In genomic region chrX:164200547-164200946, GRCm38 (mm10) we compare ENCODE assay signal across 22 mouse cellular contexts. TPM values are rescaled to one million over a fixed set of nuclear protein-coding genes. Genes with fewer than 3 reads are reported as not detected.
DNase-seq lines count a peak whose midpoint lies in the region; ATAC-seq and TF ChIP-seq lines count a peak whose summit lies in the region.
"Had no signal": no experiment of that assay in that cellular context is flagged by ENCODE, and none has a peak within 500 bp of the region (broad histone marks: within the 10 kb centered on the region; RNA-seq: fewer than 3 reads in every experiment).

No protein-coding gene starts in this region.

- 52% methylated on average over 5 of the region's 5 CpGs for whole genome bisulfite sequencing in lung, adult 2 months
- 48% methylated on average over 5 of the region's 5 CpGs for WGBS in heart, adult 2 months
- WGBS in forebrain, postnatal 0 days, result 84% methylated on average over 5 of the region's 5 CpGs

- H3K4me1 ChIP-seq in lung, adult 2 months (ENCODE audit: control insufficient read depth, insufficient read depth, low read length), result no peaks in the 10 kb centered on the region
- H3K4me1 ChIP-seq in heart, adult 2 months (ENCODE audit: control insufficient read depth, insufficient read depth, low read length), result no peaks in the 10 kb centered on the region
- no peaks in the 10 kb centered on the region for H3K4me1 ChIP-seq in forebrain, postnatal 0 days (ENCODE audit: insufficient read depth)
- H3K4me1 ChIP-seq: embryonic facial prominence, embryonic 12.5 days; embryonic facial prominence, embryonic 15.5 days had no signal

- no peak for TF ChIP-seq CTCF in lung, adult 2 months (IDR thresholded peaks at IDR 0.05; ENCODE audit: insufficient read depth, low read length)
- no peak for TF ChIP-seq CTCF in heart, adult 2 months (IDR thresholded peaks at IDR 0.05)
- TF ChIP-seq CTCF in forebrain, postnatal 0 days (IDR thresholded peaks at IDR 0.05; ENCODE audit: low read depth), result no peak

- no peak overlapping the region for H3K4me2 ChIP-seq in forebrain, postnatal 0 days (ENCODE audit: low read depth)
- H3K4me2 ChIP-seq: embryonic facial prominence, embryonic 12.5 days; embryonic facial prominence, embryonic 15.5 days; heart, embryonic 11.5 days; hindbrain, embryonic 14.5 days had no signal

- no peaks in the 10 kb centered on the region for H3K27me3 ChIP-seq in heart, adult 2 months (ENCODE audit: control insufficient read depth, insufficient read depth, low read length)
- no peaks in the 10 kb centered on the region for H3K27me3 ChIP-seq in forebrain, postnatal 0 days (ENCODE audit: insufficient read depth, low read length)
- H3K27me3 ChIP-seq: embryonic facial prominence, embryonic 12.5 days; embryonic facial prominence, embryonic 15.5 days had no signal

- peak; percentile 56 for ATAC-seq in common myeloid progenitor, adult 5-6 weeks (replicated peaks; ENCODE audit: low read depth, poor library complexity, severe bottlenecking)
- ATAC-seq in hematopoietic stem cell, adult 5-6 weeks (replicated peaks in 1 of 2; ENCODE audit: insufficient read depth in 1 of 2, low FRiP score in 2 of 2, low TSS enrichment in 1 of 2, low read depth in 1 of 2, poor library complexity in 2 of 2, severe bottlenecking in 2 of 2), result peak; percentile 53 to 87; a peak in 2 of 4 replicates
- ATAC-seq in forebrain, postnatal 0 days, result no peak
- ATAC-seq: activated CD4-positive, CD25-positive, alpha-beta regulatory T cell, adult 4 months; forebrain, embryonic 14.5 days; hindbrain, postnatal 0 days; inflammation-experienced regulatory T-cells, adult 6 months had no signal

- H3K4me3 ChIP-seq in lung, adult 2 months (replicated peaks; ENCODE audit: extremely low read depth, low read depth, low read length), result no peak overlapping the region
- H3K4me3 ChIP-seq in heart, adult 2 months, result no peak overlapping the region
- H3K4me3 ChIP-seq in forebrain, postnatal 0 days (ENCODE audit: low read depth, low read length), result no peak overlapping the region
- H3K4me3 ChIP-seq: embryonic facial prominence, embryonic 12.5 days; embryonic facial prominence, embryonic 15.5 days had no signal

- H3K9me3 ChIP-seq in forebrain, postnatal 0 days (ENCODE audit: low read length), result no peaks in the 10 kb centered on the region
- H3K9me3 ChIP-seq: embryonic facial prominence, embryonic 12.5 days; embryonic facial prominence, embryonic 15.5 days had no signal

- no peak for TF ChIP-seq EP300 in heart, adult 2 months (IDR thresholded peaks at IDR 0.05; ENCODE audit: insufficient read depth, low read depth, low read length)

- peak; percentile 2 for DNase-seq in lung, postnatal 10 days
- no peak for DNase-seq in lung, adult 2 months
- DNase-seq in heart, adult 2 months, result no peak
- DNase-seq in forebrain, postnatal 0 days, result no peak
- DNase-seq: adrenal gland, postnatal 10 days; adrenal gland, postnatal 36 days; cerebellum, adult 18-20 months; cerebellum, adult 9-10 months; cerebellum, postnatal 14 days; gastrocnemius, postnatal 25 days; heart, postnatal 36 days had no signal

- no peak overlapping the region for H3K9ac ChIP-seq in heart, adult 2 months (ENCODE audit: low read depth, low read length)
- no peak overlapping the region for H3K9ac ChIP-seq in forebrain, postnatal 0 days
- H3K9ac ChIP-seq: embryonic facial prominence, embryonic 12.5 days; embryonic facial prominence, embryonic 15.5 days; hindbrain, embryonic 14.5 days had no signal

- TF ChIP-seq POLR2A in lung, adult 2 months (IDR thresholded peaks at IDR 0.05; ENCODE audit: borderline replicate concordance, extremely low read depth, low read depth, low read length), result no peak
- no peak for TF ChIP-seq POLR2A in heart, adult 2 months (IDR thresholded peaks at IDR 0.05; ENCODE audit: insufficient read depth, low read depth, low read length)

- H3K27ac ChIP-seq in heart, adult 2 months, result no peak overlapping the region
- no peak overlapping the region for H3K27ac ChIP-seq in forebrain, postnatal 0 days (ENCODE audit: low read depth, low read length)
- H3K27ac ChIP-seq: embryonic facial prominence, embryonic 12.5 days; embryonic facial prominence, embryonic 15.5 days; hindbrain, embryonic 14.5 days; hindbrain, postnatal 0 days had no signal

- H3K36me3 ChIP-seq in heart, adult 2 months (ENCODE audit: control insufficient read depth, insufficient read depth, low read length), result no peaks in the 10 kb centered on the region
- H3K36me3 ChIP-seq in forebrain, postnatal 0 days (ENCODE audit: insufficient read depth), result no peaks in the 10 kb centered on the region
- H3K36me3 ChIP-seq: embryonic facial prominence, embryonic 12.5 days; embryonic facial prominence, embryonic 15.5 days had no signal

- intact Hi-C loops in heart, adult 2 months (cut with DNase I), result no loop called here

- H3K79me2 ChIP-seq in heart, adult 2 months (replicated peaks; ENCODE audit: control insufficient read depth, insufficient read depth, low read length), result no peaks in the 10 kb centered on the region

RNA-seq across cellular contexts. Expression of gene Bmx, which starts 57.4 kb away (rescaled TPM):
- polyA plus RNA-seq in lung, adult 2 months (2012; rRNA removed), result 1.4 and 2.7 TPM in 2 replicates
- total RNA-seq in common myeloid progenitor, adult 5-6 weeks (2017), result 1.4 and 1.9 TPM in 2 replicates
- 1.9 and 5.7 TPM in 2 replicates for total RNA-seq in hematopoietic stem cell, adult 5-6 weeks (2017)
- total RNA-seq in heart, adult 2 months (2021), result 1 to 10 TPM; 2.0 to 2.3 TPM
- polyA plus RNA-seq in heart, adult 2 months (2012; rRNA removed), result 1.2 and 2.0 TPM in 2 replicates
- 0.38 and 1.2 TPM in 2 replicates for total RNA-seq in forebrain, postnatal 0 days (2014; rRNA removed)
- 0.33 and 0.39 TPM in 2 replicates for polyA plus RNA-seq in forebrain, postnatal 0 days (2015; fragmentation: Nextera tagmentation; extraction: Ambion mirVana)
- total RNA-seq: ES-E14 had no signal
- polyA plus RNA-seq: activated CD4-positive, CD25-positive, alpha-beta regulatory T cell, adult 4 months; inflammation-experienced regulatory T-cells, adult 6 months had no signal
